Mouse (Mus musculus): ENCODE measurements around the gene Tnfrsf14.

Tnfrsf14 gene

DNA sequence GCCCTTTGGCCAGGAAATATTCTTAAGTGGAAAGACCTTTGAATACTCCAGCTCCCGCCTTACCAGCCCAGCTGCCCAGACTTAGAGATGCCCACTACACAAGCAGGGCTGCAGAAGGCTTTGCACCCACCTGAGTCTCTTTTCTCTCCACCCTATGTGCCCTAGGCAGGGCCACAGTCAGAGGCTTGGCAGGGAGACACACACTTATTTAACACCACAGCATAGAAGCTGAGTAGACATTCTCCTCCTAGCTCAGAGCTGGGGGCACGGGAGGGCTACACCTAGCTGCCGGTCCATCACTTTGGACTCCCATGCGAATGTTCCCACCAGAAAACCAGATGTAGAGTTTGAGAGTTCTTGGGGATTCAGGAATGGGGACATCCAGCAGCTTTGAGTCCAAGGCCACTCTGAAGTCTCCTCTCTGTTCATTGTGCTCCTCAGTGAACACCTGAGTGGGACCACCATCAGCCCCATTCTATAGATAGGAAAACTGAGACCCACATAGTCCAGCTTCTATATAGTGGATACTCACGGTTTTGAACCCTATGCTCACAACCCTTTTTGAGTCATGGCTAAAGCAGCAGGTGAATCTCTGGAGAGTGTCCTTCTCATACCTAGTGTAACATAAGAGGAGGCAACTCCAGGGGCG, 20.7 kb upstream of the Tnfrsf14 start:
- DNase-seq (ENCODE audit: low spot score in 2 of 2): no peak

DNA sequence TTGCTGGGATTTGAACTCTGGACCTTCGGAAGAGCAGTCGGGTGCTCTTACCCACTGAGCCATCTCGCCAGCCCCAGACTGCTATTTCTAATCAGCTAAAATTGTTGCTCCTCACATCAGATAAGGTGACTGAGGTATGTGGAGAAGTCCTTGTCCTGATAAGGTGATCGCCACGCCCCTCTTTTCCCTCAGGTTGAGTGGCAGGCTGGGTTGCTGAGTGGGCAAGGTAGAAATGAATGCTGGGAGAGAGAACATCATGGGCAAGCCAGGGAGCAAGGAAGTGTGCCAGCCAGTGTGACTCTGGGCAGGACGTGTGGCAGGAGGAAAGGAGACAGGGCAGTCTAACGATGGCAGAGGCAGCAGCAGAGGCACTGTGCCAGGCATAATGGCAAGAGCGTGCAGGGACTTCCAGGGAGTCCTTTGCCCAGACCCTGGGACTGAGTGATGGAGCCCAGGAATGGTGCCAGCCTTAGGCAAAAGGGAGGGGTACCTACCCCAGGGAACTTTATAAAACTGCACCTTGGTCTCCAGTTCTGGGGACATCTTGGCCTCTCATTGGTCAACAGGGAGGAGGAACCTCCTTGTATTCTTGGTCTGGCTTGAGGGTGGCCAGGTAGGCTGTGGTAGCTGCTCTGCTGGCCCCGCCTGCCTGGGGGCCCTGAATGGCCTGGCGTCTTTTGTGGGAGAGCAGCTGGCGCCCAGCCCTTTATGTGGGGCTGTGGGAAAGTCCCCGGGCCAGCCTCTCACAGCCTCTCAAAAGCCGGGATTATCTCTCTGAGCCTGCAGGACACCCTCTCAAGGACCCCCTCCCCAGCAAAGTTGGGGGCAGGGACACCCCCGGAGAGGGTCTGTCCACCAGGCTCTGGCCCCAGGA, 19.9 kb upstream of the Tnfrsf14 start:
- DNase-seq (ENCODE audit: low spot score in 2 of 2): no peak

DNA sequence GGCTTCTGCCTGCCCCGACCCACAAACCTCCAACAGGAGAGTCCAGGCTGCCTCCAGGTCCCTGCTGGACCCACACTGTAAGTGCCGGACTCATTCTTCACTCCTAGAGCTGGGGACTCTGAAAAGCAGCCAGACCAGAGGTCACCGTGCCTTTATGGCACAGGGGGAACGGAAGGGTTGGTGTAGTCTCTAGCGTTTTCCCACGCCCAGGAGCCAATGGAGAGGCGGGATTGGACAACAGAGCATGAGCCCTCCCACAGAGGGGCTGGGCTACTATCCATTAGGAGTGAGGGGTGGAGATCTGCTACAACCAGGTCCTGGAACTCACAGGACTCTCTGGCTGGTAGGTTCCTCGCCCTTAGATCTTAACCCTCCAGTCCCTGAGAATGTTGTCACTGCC, 18.0 kb upstream of the Tnfrsf14 start:
- no peak for DNase-seq (ENCODE audit: low spot score in 2 of 2)

DNA sequence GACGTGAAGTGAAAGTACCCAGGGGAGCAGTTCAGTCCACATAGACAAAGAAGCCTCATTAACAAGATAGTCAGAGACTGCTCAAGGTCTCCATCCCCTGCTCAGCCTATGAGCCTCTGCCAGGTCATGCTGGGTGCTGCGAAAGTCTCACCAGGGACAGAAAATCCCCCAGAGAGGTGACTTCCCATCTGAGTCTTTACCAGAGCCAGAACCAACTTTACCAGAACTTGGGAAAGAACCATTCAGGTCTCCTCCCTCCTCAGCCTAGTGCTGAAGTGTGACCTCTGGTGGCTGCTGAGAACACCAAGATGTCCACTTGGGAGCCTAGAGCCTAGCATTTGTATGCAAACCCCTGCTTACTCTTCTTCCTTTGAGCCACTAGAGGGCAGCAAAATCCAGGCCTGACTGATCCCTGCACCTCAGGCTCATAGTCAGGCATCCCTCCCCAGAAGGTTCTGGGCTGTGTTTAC, 15.8 kb upstream of the Tnfrsf14 start:
- DNase-seq (ENCODE audit: low spot score in 2 of 2): peak; percentile 82 to 86

DNA sequence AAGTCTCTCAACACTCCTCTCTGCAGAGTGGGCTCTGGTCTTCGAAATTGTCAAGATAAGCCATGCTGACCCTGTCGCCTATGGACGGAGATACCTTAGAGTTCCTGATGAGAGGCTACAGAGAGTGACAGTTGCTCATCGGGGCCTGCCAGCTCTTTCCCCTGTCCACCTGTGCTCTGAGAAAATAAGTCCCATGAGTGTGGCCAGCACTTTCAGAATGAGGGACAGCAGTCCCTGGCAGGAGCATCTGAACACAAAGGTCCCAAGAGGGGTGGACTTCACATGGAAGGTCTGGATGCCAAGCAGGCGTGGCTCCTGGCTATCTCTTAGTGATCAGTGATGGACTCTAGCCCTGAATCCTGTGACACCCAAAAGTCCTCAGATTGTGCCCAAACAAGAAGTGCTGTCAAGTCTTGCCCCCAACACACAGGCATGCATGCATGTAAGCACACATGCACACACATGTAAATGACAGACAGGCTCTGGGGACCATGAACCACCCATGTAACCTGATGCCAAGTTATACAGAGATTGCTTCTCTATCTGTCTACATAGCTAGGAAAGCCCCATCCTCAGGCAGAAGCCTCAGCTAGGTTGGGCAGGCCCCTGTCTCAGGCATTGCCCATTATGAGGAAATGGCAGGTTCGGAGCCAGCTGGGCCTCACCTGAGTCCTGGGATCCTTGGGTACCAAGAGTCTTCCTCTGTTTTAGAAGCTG, 15.1 kb upstream of the Tnfrsf14 start:
- no peak for DNase-seq (ENCODE audit: low spot score in 2 of 2)

DNA sequence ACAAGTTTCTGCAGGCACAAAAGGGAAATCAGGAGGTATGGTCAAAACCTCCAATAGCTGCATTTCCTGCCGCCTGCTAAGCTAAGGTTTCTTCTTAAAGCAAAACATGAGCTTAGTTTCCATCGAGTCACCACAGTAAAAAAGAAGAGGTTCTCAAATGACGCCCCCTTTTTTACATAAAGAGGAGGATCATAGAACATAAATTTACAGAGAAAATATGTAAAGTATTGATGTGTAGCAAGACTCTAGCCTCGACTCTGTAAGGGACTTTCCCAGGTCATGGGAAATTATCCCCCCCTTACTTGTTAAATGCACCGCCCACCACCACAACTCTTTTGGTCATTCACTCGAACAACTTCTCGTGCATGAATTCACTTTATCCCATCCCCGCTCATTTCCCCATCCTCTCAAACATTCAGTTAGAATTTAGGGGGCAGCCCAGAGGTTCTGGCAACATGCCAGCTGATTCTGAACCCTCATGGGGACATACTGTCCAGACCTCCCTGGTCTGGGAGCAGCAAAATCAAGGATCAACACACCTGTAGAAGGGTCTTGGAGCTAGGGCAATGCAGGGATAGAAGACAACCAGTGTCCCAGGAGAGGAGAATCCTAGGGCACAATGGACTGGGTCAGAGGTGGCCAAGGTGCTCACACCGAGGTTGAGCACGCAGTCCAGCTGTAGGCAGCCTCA, 14.4 kb upstream of the Tnfrsf14 start:
- no peak for DNase-seq (ENCODE audit: low spot score in 2 of 2)

DNA sequence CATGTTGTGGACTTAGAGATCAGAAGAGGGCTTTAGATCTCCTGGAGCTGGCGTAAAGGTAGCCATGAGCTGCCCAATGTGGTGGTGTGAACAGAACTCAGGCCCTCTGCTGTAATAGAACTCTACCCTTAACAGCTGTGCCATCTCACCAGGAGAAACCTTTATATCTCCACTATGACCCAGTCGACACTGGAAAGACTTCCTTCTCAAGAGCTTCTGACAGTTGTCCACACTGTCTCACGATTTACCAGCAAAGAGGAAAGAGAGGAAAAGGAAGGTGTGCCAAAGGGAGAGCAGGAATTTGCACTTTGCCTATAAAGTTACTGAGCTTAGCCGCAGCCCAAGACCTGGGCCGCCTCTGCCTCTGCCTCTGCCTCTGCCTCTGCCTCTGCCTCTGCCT, 13.5 kb upstream of the Tnfrsf14 start:
- no peak for DNase-seq (ENCODE audit: low spot score in 2 of 2)

DNA sequence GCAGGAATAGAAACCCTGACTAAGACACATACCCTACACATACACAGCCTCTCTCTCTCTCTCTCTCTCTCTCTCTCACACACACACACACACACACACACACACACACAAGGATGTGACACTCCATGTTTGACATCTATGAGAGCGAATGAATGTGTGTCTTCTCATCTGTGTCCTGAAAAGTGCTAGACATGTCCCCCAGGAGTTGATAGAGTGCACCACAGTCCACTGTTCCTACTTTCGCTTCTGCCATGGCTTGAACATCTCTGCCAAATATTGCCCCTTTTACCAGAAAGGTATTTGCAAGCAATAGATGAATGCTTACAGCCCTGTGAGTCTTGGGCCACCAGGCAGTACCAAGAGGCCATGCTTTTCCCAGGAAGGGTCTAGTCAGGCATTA, 11.8 kb upstream of the Tnfrsf14 start:
- DNase-seq (ENCODE audit: low spot score in 2 of 2): no peak

DNA sequence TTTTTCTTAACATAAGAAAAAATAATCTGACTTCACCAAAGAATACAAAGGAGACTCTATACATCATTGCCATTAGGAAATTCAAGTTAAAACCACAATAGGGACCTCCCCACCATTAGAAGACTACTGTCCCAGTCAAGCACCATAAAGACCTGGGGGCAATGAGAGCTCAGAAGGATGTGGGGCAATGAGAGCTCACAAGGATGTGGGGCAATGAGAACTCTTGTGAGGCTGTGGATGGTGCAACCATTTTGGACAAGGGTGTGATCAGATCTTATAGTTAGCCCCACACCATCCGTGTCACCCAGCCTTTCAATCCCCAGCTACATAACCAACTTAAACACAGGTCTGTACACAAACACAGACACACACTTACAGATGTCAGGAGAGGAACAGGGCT, 9.4 kb upstream of the Tnfrsf14 start:
- no peak for DNase-seq (ENCODE audit: low spot score in 2 of 2)

DNA sequence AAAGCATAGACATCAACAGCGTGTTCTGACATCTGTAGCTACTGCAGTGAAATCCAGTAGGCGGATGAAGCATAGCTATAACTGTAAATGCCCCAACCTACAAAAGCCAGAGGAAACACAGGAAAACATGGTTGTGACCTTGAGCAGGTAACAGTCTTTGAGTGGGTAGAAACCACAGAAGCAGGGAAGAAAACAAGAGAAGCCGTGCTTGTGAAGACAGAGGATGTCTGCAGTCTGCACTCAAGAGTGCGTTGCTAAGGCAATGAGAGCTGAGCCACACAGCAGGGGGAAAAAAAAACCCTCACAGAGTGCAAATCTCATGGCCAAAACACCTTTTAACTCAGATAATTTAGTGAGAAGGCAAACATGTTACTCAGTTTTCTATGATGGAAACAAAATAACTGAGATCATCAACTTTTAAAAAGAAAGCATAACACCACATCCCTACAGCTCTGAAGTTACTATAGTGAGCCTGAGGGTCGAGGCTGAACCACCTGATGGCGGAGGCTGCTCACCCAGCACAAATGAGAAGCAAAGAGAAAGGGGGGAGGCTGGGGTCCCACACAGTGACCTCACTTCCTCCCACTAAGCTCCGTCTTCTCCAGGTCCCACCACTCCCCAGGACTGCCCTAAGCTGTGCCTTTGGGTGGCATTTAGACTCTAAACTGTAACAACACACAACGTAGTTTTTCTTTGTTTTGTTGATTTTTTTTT, 8.3 kb upstream of the Tnfrsf14 start:
- no peak for DNase-seq (ENCODE audit: low spot score in 2 of 2)

DNA sequence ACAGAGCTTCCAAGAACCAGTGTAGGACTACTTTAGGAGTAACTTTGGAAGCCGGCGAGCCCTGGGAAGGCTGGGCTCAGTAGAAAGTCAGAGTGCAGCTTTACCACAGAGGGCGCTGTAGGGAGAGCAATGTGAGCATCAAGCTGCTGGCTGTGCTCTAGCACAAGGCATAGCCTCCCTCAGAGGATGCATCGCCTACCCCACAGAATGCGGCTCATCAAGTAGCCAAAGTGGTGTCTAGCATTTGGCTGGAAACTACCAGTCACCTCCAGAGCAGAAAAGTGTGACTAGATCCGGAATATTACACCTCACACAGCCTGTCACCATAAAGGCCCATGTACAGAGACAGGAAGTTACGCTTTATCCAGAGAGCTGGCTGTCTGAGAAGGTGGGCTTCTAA, 7.4 kb upstream of the Tnfrsf14 start:
- DNase-seq (ENCODE audit: low spot score in 2 of 2): no peak

DNA sequence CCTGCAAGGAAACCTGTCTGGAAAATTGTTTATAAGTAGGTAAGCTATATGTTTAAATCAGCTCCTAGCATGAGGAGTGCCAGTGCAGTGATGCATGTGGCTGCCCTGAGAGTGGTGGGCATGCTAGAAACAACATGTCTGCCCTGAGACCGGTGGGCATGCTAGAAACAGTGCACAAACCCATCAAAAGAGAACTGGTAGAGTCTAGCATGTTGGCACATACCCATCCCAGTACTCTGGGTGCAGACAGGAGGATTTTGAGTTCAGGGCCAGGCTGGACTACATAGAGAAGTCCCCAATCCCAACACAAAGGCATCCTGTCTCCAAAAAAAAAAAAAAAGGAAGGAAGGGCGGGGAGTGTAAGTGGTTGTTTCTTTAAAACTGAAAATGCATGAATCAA, 6.4 kb upstream of the Tnfrsf14 start:
- DNase-seq (ENCODE audit: low spot score in 2 of 2): no peak

DNA sequence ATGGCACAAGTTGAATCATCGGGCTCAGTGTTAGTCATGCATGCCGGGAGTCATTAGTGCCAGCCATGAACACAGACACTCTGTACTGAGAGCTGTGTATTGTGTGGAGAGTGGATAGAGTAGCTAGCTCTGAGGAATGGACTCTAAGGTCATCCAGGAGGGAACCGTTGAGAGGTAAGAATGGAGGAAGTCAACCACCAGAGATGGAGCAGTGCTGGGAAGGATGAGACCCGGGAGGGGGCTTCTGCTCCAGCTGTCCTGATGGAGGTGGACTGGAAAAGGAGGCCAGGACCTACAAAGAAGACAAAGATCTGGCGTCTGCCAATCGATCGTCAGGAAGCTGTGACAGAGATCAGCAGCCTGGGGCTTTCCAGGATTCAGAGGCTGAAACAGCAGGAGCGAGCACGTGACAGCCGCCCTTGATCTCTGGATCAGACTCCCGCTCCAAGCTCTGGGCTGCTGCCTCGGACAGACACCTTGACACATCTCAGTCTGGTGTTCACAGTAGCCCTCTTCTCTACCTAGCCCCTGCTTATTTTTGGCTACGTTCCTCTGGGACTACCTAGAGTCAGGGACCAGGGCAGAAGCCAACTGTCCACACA, 5.0 kb upstream of the Tnfrsf14 start:
- no peak for DNase-seq (ENCODE audit: low spot score in 2 of 2)

DNA sequence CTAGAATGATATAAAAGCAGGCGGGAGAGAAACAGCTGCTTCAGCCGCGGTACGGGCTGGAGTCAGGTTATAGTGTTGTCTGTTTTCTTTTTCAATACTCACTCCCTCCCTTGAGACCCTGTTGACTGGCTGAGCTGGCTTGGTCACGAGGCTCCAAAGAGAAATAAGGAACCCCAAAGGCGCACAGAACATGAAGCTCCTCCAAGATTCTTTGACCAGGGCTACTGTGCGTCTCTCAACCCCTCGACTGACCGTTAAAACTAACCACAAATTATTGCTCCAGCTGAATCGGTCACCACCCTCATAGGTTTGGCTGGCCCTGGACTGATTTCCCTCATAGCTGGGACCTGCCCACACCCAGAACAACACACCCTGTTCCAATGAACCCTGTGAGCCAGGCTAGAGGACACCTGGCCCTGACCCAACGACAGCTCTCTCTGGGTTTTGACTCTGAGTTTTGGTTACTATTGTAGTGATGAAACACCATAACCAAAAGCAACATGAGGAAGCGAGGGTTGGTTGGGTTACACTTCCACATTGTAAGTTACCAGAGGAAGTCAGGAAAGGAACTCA, 811 bp upstream of the Tnfrsf14 start:
- DNase-seq (ENCODE audit: low spot score in 2 of 2): peak; percentile 74 to 84

DNA sequence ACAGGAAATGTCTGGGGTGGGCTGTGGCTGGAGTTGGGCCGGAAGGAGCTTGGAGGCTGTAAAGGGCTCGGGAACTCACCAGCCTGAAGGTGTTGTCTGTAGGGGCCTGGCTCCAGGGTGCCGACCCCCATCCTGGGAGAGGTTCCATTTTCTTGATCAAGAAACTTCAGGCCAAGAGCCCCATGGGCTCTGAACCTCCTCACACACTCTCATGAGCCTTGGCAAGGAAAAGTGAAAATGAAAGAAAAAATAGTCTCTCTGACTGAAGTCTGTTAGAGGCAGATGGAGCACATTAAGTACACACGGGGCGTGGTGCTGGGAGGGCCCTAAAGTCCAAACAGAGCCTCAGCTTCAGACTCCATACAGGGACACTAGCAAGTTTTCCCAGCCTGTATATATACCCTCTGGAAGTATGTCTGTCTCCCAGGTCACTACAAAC, 445 bp downstream of the Tnfrsf14 start:
- DNase-seq (ENCODE audit: low spot score in 2 of 2): peak; percentile 69 to 78

DNA sequence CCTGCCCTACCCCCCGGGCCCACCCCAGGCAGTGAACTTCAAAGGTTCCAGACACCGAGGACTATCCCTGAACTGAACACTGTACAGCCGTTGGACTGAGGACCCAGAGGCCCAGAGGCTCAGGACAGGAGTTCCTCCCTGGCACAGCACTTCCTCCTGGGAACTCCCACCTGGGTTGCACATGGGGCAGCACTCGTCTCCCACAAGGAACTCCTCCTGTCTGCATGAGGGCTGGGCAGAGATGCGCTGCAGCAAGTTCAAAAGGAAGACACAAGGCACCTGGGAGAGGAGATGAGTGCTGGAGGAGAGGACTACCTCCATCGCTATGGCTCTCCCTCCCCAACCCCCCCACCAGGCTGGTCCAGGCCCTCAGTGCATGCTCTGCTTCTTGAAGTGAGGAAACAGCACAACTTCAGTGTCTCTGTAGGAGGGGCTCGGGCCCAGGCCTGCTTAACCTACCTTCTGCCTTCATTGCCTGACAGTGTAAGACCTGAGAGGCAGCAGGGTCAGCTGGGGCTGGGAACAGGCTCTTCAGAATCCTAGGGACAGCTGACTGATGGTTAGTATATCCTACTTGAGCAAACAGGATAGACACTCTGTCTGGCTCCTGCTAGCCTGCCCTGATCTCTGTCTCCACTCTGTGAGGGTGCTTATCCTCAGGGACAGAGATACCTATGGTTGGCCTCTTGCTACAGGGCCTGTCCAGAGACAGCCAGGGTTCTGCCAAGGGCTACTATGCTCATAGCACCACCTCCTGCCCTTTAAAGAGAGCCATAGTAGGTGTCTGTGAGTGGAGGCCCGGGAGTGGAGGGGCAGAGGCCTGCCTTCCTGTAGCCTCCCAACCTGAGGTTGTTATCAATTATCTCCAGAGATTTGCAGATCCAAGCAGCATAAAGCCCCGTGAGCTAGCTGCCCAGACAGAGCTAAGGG, 1.1 kb downstream of the Tnfrsf14 start:
- DNase-seq (ENCODE audit: low spot score in 2 of 2): peak; percentile 48 to 78

DNA sequence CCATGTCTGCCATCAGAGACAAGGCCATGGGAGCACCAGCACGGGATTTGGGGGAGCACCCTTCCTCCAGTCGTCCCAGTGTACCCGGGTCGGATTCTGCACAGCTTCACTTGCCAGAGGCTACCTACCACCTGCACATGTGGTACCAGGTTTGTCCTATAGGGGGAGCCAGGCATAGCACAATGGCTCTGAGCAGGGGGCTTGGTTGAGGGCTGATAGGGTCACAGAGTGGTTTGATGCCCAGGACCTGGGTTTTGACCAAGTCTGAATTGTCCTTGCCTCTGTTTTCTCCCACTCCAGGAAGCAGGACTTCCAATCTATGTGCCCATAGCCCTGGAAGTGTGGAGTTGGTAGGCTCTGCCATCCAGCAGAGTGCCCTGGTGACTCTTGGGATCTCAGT, 3.0 kb downstream of the Tnfrsf14 start:
- DNase-seq (ENCODE audit: low spot score in 2 of 2): peak; percentile 75 to 91

DNA sequence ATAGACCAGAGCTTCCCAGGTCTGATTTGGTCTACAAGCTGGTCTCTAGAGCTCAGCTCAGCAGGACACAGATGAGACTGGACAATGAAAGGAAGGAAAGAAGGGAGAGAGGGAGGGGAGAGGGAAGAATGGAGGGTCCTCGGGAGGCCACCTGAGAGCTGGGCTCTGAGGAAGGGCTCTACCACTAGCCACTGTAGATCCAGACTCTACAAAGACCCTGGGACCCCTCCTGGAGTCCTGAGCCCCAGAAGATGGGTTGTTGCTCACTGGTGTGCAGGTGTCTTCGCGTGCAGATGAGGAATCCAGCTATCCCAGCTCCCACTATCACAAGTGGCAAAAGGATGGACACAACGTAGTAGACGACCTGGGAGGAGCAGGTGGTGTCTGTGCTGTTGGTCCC, 5.4 kb downstream of the Tnfrsf14 start:
- DNase-seq (ENCODE audit: low spot score in 2 of 2): no peak

DNA sequence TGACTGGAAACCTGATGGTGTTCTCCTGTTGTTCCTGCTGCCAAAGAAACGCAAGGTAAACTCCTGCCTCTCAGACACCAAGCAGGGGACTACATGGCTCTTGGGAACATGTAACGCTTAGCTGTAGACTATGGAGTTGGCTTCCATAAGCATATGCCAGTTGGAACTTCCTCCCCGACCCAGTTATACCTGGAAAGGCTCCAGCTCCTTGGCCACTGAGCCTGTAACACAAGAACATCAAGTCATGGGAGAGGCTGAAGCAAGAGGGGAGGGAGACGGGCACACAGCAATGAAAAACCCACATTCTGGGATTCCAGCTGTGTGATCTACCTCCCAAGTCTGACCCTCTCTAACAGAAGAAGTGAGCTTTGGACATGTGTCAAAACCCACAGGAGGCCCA, 6.1 kb downstream of the Tnfrsf14 start:
- no peak for DNase-seq (ENCODE audit: low spot score in 2 of 2)
